Mouse (Mus musculus) embryonic facial prominence, embryonic 14.5 days (tissue): ENCODE results near the gene 4921536K21Rik. TPM values are rescaled to one million over a fixed set of nuclear protein-coding genes. Genes with fewer than 3 reads are reported as not detected.
"Not testable (repeated sequence)": the region's sequence is repeated elsewhere in the genome, so short reads cannot be mapped to it uniquely, and the experiment has no call there.

Experiments used
- ATAC-seq: fragments of 200-750 bp; cut with Nextera tagmentation; 2 replicates; pipeline ENCODE4 v1.8.0; 2017; ENCODE audit warnings: low read depth, moderate number of reproducible peaks, moderate TSS enrichment
- DNase-seq: peaks from one replicate; pipeline ENCODE4 v3.0.0-alpha.2; 2015; ENCODE audit warnings: low spot score
- H3K27ac ChIP-seq: fragments of 300-500 bp; sonication (generic); replicated peaks from 2 replicates; pipeline ENCODE4 v1.5.1; 2014; ENCODE audit warnings: low read depth, mild to moderate bottlenecking, low read length, moderate library complexity
- H3K27me3 ChIP-seq: fragments of 300-500 bp; sonication (generic); replicated peaks from 2 replicates; pipeline ENCODE4 v1.6.1; 2014; ENCODE audit warnings: low read length; ENCODE audit not compliant: control insufficient read depth, insufficient read depth
- H3K36me3 ChIP-seq: fragments of 300-500 bp; sonication (generic); 2 replicates; pipeline ENCODE4 v1.6.1; 2014; ENCODE audit warnings: low read length, mixed read lengths; ENCODE audit not compliant: control insufficient read depth, insufficient read depth
- H3K4me1 ChIP-seq: fragments of 300-500 bp; sonication (generic); 2 replicates; pipeline ENCODE4 v1.6.1; 2014; ENCODE audit warnings: antibody characterized with exemption, low read length; ENCODE audit not compliant: control insufficient read depth, insufficient read depth
- H3K4me2 ChIP-seq: fragments of 300-500 bp; sonication (generic); 2 replicates; pipeline ENCODE4 v1.6.1; 2014; ENCODE audit warnings: low read depth, mild to moderate bottlenecking, low read length, moderate library complexity, mixed read lengths
- H3K4me3 ChIP-seq: fragments of 300-500 bp; sonication (generic); 2 replicates; pipeline ENCODE4 v1.5.1; 2014; ENCODE audit warnings: low read depth, mild to moderate bottlenecking, low read length
- H3K9ac ChIP-seq: fragments of 300-500 bp; sonication (generic); 2 replicates; pipeline ENCODE4 v1.6.1; 2014; ENCODE audit warnings: low read depth, mild to moderate bottlenecking, low read length, moderate library complexity, mixed read lengths
- H3K9me3 ChIP-seq: fragments of 300-500 bp; sonication (generic); 2 replicates; pipeline ENCODE4 v1.6.1; 2016; ENCODE audit warnings: low read length; ENCODE audit not compliant: control insufficient read depth
- WGBS: fragments of 180-500 bp; shearing (Covaris S2); extraction: QIAGEN DNeasy Blood & Tissue Kit; methylation state at CpG from one replicate; pipeline ENCODE4 v1.1.7; 2014; 5-methylcytosine and 5-hydroxymethylcytosine counted together
- polyA plus RNA-seq: library from polyadenylated mRNA; unstranded; fragments of >200 nt; fragmentation: Nextera tagmentation; extraction: Ambion mirVana; gene quantifications from 2 replicates; pipeline ENCODE4 v1.2.1, GENCODE M21; 2014

The 4921536K21Rik gene
- polyA plus RNA-seq, 1 experiment from 2014 or later, result 0.21 TPM

- H3K9me3 ChIP-seq, result no peaks in the 10 kb centered on the region
- DNase-seq, result peak; percentile 95
- peak; percentile 90 for ATAC-seq
- peak overlapping the region; percentile 69 for H3K9ac ChIP-seq
- no peaks in the 10 kb centered on the region for H3K27me3 ChIP-seq
- peaks cover 20% of the 10 kb centered on the region for H3K4me1 ChIP-seq
- peak overlapping the region; percentile 60 for H3K4me3 ChIP-seq
- no peaks in the 10 kb centered on the region for H3K36me3 ChIP-seq
- under 1% methylated on average over 42 of the region's 65 CpGs for WGBS
- peak overlapping the region; percentile 84 for H3K27ac ChIP-seq
- peak overlapping the region; percentile 69 for H3K4me2 ChIP-seq
These were observed 18.6 kb upstream of the 4921536K21Rik start for GRCm38 (mm10) chr11:3913316-3914108.

- no peak overlapping the region for H3K27ac ChIP-seq
- 2% methylated on average over 11 of the region's 16 CpGs for WGBS
- H3K9ac ChIP-seq, result peak overlapping the region; percentile 69
- peak overlapping the region; percentile 60 for H3K4me3 ChIP-seq
- H3K4me1 ChIP-seq, result peaks cover 20% of the 10 kb centered on the region
- peak; percentile 35 for DNase-seq
- ATAC-seq, result no peak
- H3K4me2 ChIP-seq, result peak overlapping the region; percentile 69
- H3K9me3 ChIP-seq, result no peaks in the 10 kb centered on the region
- no peaks in the 10 kb centered on the region for H3K27me3 ChIP-seq
- H3K36me3 ChIP-seq, result no peaks in the 10 kb centered on the region
These were observed 18.0 kb upstream of the 4921536K21Rik start for GRCm38 (mm10) chr11:3912875-3913271.

DNA sequence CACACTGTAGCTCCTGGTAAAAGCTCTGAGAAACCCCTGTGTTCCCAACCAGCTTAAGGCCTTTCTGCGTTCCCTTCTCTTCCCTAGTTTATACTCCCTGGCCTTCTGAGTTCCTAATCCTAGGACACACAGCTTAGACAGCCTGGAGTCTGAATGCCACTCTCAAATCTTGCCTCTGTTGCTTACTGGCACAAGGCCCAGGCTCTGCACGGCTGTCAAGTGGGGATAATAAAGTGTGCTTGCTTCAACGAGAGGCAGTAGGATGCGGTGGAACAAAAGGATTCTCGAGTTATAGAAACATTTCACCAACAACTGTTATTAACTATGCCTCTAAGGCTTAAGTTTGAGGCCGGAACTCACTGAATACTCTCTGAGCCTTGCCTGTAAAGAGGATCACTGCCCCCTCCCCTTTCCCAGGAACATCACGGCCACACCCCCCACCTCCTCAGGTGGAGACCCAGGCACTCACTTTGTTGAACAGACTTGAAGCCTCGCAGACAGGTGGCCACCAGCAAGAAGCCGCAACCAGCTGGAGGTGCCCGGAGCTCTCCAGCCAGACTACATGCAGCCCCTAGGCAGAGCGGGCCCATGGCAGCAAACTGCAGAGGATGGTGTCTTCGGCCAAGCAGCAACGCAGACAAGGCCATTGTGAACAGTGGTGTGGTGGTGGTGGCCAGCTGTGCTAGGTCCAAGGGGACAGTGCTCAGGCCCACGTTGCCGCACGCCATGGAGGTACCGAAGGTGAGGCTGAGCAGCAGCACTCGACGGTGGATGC is 17.4 kb upstream of the 4921536K21Rik start:
- Histone ChIP-seq H3K27me3 (no peaks in the 10 kb centered on the region), H3K4me2 (peak overlapping the region; percentile 69), H3K9me3 (no peaks in the 10 kb centered on the region), H3K4me1 (peaks cover 20% of the 10 kb centered on the region), H3K4me3 (peak overlapping the region; percentile 60), H3K9ac (peak overlapping the region; percentile 69), H3K36me3 (peaks cover 5% of the 10 kb centered on the region; the same call in 1 of the 2 replicates), H3K27ac (no peak overlapping the region)
- DNase-seq, result peak; percentile 82
- 18% methylated on average over 19 of the region's 19 CpGs for WGBS
- no peak for ATAC-seq

GRCm38 (mm10) chr11:3911440-3911839 is 16.5 kb upstream of the 4921536K21Rik start:
- not testable (repeated sequence) for ATAC-seq, H3K27me3 ChIP-seq, H3K36me3 ChIP-seq, H3K9me3 ChIP-seq, H3K27ac ChIP-seq, DNase-seq, H3K4me3 ChIP-seq
- H3K4me1 ChIP-seq, result peaks cover 20% of the 10 kb centered on the region
- peak overlapping the region; percentile 30; the same call in 1 of the 2 replicates for H3K4me2 ChIP-seq
- 88% methylated on average over 6 of the region's 6 CpGs for WGBS
- H3K9ac ChIP-seq, result 0 out of 2 replicates have a peak overlapping the region, but pooled peaks have one; percentile 30

- no peaks in the 10 kb centered on the region for H3K9me3 ChIP-seq
- DNase-seq, result no peak
- H3K36me3 ChIP-seq, result peaks cover 7% of the 10 kb centered on the region; the same call in 1 of the 2 replicates
- H3K9ac ChIP-seq, result 0 out of 2 replicates have a peak overlapping the region, but pooled peaks have one; percentile 30
- no peaks in the 10 kb centered on the region for H3K27me3 ChIP-seq
- no peak overlapping the region for H3K27ac ChIP-seq
- no peak for ATAC-seq
- H3K4me3 ChIP-seq, result no peak overlapping the region
- peaks cover 20% of the 10 kb centered on the region for H3K4me1 ChIP-seq
- peak overlapping the region; percentile 30 for H3K4me2 ChIP-seq
- 63% methylated on average over 5 of the region's 5 CpGs for WGBS
These were observed 15.8 kb upstream of the 4921536K21Rik start for GRCm38 (mm10) chr11:3910513-3911310.

GRCm38 (mm10) chr11:3909236-3909635 is 14.3 kb upstream of the 4921536K21Rik start:
- Histone ChIP-seq H3K27me3 (no peaks in the 10 kb centered on the region), H3K4me3 (no peak overlapping the region), H3K9me3 (no peaks in the 10 kb centered on the region), H3K9ac (no peak overlapping the region), H3K4me1 (peaks cover 20% of the 10 kb centered on the region), H3K4me2 (no peak overlapping the region), H3K36me3 (peaks cover 7% of the 10 kb centered on the region; the same call in 1 of the 2 replicates), H3K27ac (no peak overlapping the region)
- no peak for ATAC-seq
- WGBS, result 88% methylated on average over 4 of the region's 4 CpGs
- DNase-seq, result no peak

DNA sequence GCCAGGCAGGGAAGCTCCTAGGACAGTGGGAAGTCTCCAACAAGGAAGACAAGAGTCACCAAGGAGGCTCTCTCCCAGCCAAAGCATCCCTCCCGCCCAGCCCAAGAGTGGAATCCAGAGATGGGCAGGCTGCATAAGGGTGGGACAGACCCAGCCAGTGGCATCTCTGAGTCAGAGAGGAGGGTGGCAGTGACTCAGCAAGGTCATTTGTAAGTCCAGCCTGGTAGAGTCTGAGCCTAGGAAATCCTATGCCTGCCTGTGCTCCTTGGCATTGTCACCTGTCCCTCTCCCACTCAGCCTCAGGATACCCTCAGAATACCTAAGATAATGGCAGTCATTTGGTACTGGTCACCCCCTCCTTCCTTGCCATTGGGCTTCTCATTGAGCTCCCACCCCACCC is 10.5 kb upstream of the 4921536K21Rik start:
- Histone ChIP-seq H3K27ac (no peak overlapping the region), H3K9ac (no peak overlapping the region), H3K4me2 (no peak overlapping the region), H3K9me3 (no peaks in the 10 kb centered on the region), H3K36me3 (peaks cover 7% of the 10 kb centered on the region; the same call in 1 of the 2 replicates), H3K27me3 (no peaks in the 10 kb centered on the region), H3K4me1 (no peaks in the 10 kb centered on the region), H3K4me3 (no peak overlapping the region)
- ATAC-seq (no peak), DNase-seq (no peak)
- 100% methylated on average over 1 of the region's 1 CpGs for WGBS

GRCm38 (mm10) chr11:3904673-3905072 is 9.8 kb upstream of the 4921536K21Rik start:
- ATAC-seq (no peak), DNase-seq (no peak)
- H3K27me3 ChIP-seq, result no peaks in the 10 kb centered on the region
- H3K4me2 ChIP-seq, result no peak overlapping the region
- 76% methylated on average over 6 of the region's 6 CpGs for WGBS
- H3K4me3 ChIP-seq, result no peak overlapping the region
- H3K27ac ChIP-seq, result no peak overlapping the region
- peaks cover 7% of the 10 kb centered on the region; the same call in 1 of the 2 replicates for H3K36me3 ChIP-seq
- H3K9me3 ChIP-seq, result no peaks in the 10 kb centered on the region
- H3K9ac ChIP-seq, result no peak overlapping the region
- no peaks in the 10 kb centered on the region for H3K4me1 ChIP-seq
